Mouse (Mus musculus) small intestine, adult 2 months (tissue): ENCODE data around the gene Il10rb.

Experiments
- CTCF ChIP-seq: fragments of 200-500 bp; IDR thresholded peaks from 2 replicates; pipeline ENCODE4 v1.5.1; 2012; ENCODE audit warnings: low read depth, mild to moderate bottlenecking, control low read depth, inconsistent platforms, low read length, moderate library complexity, mixed read lengths; ENCODE audit not compliant: insufficient replicate concordance, insufficient read length; ENCODE audit errors: extremely low read depth
- POLR2A ChIP-seq: fragments of 200-500 bp; IDR thresholded peaks from 2 replicates; pipeline ENCODE4 v1.6.1; 2012; ENCODE audit warnings: low read depth, mild to moderate bottlenecking, control low read depth, inconsistent platforms, low read length, moderate library complexity

GRCm38 (mm10) chr16:91358555-91358954, 47.4 kb upstream of the Il10rb start:
- no peak for TF ChIP-seq CTCF
- TF ChIP-seq POLR2A: no peak
